Mouse (Mus musculus) heart, embryonic 13.5 days (tissue): ENCODE data around the gene Iqck. TPM values are rescaled to one million over a fixed set of nuclear protein-coding genes. Genes with fewer than 3 reads are reported as not detected.
A peak's percentile ranks its signal among the peaks of the same experiment; 100 is the strongest.

Experiments used
- ATAC-seq: fragments of 200-750 bp; cut with Nextera tagmentation; 2 replicates; pipeline ENCODE4 v1.8.0; 2017; ENCODE audit warnings: moderate TSS enrichment; ENCODE audit not compliant: insufficient number of reproducible peaks, low FRiP score, low TSS enrichment; ENCODE audit errors: extremely low read depth
- H3K27ac ChIP-seq: fragments of 300-500 bp; sonication (generic); replicated peaks from 2 replicates; pipeline ENCODE4 v1.5.1; 2015; ENCODE audit warnings: moderate library complexity, mild to moderate bottlenecking, inconsistent platforms
- H3K27me3 ChIP-seq: fragments of 300-500 bp; sonication (generic); replicated peaks from 2 replicates; pipeline ENCODE4 v1.6.1; 2015; ENCODE audit warnings: mild to moderate bottlenecking, inconsistent platforms
- H3K36me3 ChIP-seq: fragments of 300-500 bp; sonication (generic); 2 replicates; pipeline ENCODE4 v1.6.1; 2015; ENCODE audit warnings: mild to moderate bottlenecking, inconsistent platforms
- H3K4me1 ChIP-seq: fragments of 300-500 bp; sonication (generic); 2 replicates; pipeline ENCODE4 v1.6.1; 2015; ENCODE audit warnings: inconsistent platforms
- H3K4me2 ChIP-seq: fragments of 300-500 bp; sonication (generic); 2 replicates; pipeline ENCODE4 v1.6.1; 2015; ENCODE audit warnings: inconsistent platforms, mild to moderate bottlenecking, moderate library complexity
- H3K4me3 ChIP-seq: fragments of 300-500 bp; sonication (generic); 2 replicates; pipeline ENCODE4 v1.5.1; 2015; ENCODE audit warnings: moderate library complexity, mild to moderate bottlenecking, inconsistent platforms
- H3K9ac ChIP-seq: fragments of 300-500 bp; sonication (generic); 2 replicates; pipeline ENCODE4 v1.6.1; 2015; ENCODE audit warnings: inconsistent platforms, mild to moderate bottlenecking, moderate library complexity
- H3K9me3 ChIP-seq: fragments of 300-500 bp; sonication (generic); 2 replicates; pipeline ENCODE4 v1.6.1; 2016; ENCODE audit warnings: inconsistent platforms
- WGBS: fragments of 180-500 bp; shearing (Covaris S2); methylation state at CpG from one replicate; pipeline ENCODE4 v1.1.7; 2015; ENCODE audit warnings: mixed read lengths; 5-methylcytosine and 5-hydroxymethylcytosine counted together
- polyA plus RNA-seq: library from polyadenylated mRNA; unstranded; fragments of >200 nt; fragmentation: Nextera tagmentation; extraction: Ambion mirVana; gene quantifications from 2 replicates; pipeline ENCODE4 v1.2.1, GENCODE M21; 2015

Gene Iqck
- polyA plus RNA-seq, 1 experiment from 2014 or later: 0.96 TPM

DNA sequence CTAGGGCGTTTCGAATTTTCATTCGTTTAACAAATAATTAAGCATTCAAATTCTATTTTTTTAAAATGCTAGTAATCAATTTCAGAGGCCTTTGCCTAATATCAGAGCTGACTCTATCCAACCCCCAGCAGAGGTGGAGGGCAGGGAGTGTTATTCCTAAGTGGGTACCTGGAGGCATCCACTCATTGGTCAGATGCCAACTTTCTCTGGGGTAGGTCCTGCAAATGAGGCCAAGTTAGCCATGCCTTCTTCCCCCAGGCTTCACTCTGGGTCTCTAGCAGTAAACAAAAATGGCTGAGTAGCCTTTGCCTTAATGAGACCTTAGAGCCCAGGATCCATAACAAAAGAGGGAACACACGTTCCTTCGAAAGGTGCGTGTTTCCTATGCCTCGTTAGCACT is 123.6 kb downstream of the Iqck start:
- WGBS: 75% methylated on average over 7 of the region's 7 CpGs
- H3K36me3 ChIP-seq: peaks cover 31% of the 10 kb centered on the region

DNA sequence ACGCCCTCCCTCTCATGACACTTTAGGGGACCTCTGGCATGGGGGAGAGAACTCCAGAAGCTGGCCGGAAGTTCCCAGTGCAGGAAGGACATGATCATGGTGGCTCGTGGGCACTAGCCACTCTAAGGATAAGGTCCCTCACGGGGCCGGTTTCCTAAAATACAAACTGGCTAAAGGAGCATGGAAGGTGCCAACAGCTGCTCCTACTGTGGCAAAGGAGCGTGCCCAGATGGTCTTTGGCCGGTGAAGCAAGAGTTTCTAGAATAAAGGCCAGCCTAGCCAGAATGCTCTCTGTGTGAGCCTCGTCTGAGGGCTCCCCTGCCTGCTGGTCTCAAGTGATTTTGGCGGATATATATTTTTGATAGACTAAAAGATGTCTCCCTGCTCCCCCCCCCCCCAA is 124.2 kb downstream of the Iqck start:
- H3K27ac ChIP-seq: no peak overlapping the region
- H3K4me1 ChIP-seq: peaks cover 31% of the 10 kb centered on the region
- no peaks in the 10 kb centered on the region for H3K9me3 ChIP-seq
- H3K27me3 ChIP-seq: no peaks in the 10 kb centered on the region
- H3K4me2 ChIP-seq: no peak overlapping the region
- 79% methylated on average over 9 of the region's 9 CpGs for WGBS
- no peak for ATAC-seq
- no peak overlapping the region for H3K9ac ChIP-seq
- H3K4me3 ChIP-seq: no peak overlapping the region
- H3K36me3 ChIP-seq: peaks cover 33% of the 10 kb centered on the region

More for the DNA sequence above, 123.6 kb downstream of the Iqck start:
- no peak overlapping the region for H3K4me3 ChIP-seq
- H3K4me1 ChIP-seq: peaks cover 31% of the 10 kb centered on the region
- H3K9ac ChIP-seq: no peak overlapping the region
- no peak overlapping the region for H3K4me2 ChIP-seq
- H3K9me3 ChIP-seq: no peaks in the 10 kb centered on the region
- no peak for ATAC-seq
- no peak overlapping the region for H3K27ac ChIP-seq
- no peaks in the 10 kb centered on the region for H3K27me3 ChIP-seq

- H3K27ac ChIP-seq: no peak overlapping the region
- H3K4me2 ChIP-seq: no peak overlapping the region
- no peak overlapping the region for H3K4me3 ChIP-seq
- H3K9me3 ChIP-seq: no peaks in the 10 kb centered on the region
- no peaks in the 10 kb centered on the region for H3K27me3 ChIP-seq
- H3K36me3 ChIP-seq: peaks cover 27% of the 10 kb centered on the region
- no peak overlapping the region for H3K9ac ChIP-seq
- WGBS: 62% methylated on average over 4 of the region's 4 CpGs
- ATAC-seq: no peak
- H3K4me1 ChIP-seq: peaks cover 19% of the 10 kb centered on the region
Observed at GRCm38 (mm10) chr7:118981346-118981745, 125.8 kb downstream of the Iqck start.

DNA sequence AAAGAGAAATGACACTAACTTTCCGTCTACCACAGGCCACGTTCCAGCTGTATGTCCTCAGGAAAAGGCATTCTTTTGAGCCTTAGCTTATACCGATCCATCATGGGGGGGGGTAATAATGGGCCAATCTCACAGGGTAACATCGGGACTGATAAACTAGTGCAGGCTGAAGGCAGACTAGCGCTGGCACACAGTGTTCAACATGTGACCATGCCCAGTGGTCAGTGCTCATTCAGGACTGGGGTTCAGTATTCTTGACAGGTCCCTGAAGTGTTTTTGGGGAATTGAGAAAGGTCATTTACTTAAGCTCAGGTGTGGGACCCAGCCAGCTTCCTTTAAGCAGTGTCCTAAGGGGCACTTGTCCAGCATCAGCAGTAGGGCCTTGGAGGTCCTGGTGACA is 126.3 kb downstream of the Iqck start:
- H3K27me3 ChIP-seq: no peaks in the 10 kb centered on the region
- no peak for ATAC-seq
- no peaks in the 10 kb centered on the region for H3K9me3 ChIP-seq
- 84% methylated on average over 5 of the region's 5 CpGs for WGBS
- no peak overlapping the region for H3K9ac ChIP-seq
- H3K27ac ChIP-seq: no peak overlapping the region
- H3K4me1 ChIP-seq: peaks cover 14% of the 10 kb centered on the region
- H3K4me2 ChIP-seq: no peak overlapping the region
- no peak overlapping the region for H3K4me3 ChIP-seq
- H3K36me3 ChIP-seq: peaks cover 27% of the 10 kb centered on the region

DNA sequence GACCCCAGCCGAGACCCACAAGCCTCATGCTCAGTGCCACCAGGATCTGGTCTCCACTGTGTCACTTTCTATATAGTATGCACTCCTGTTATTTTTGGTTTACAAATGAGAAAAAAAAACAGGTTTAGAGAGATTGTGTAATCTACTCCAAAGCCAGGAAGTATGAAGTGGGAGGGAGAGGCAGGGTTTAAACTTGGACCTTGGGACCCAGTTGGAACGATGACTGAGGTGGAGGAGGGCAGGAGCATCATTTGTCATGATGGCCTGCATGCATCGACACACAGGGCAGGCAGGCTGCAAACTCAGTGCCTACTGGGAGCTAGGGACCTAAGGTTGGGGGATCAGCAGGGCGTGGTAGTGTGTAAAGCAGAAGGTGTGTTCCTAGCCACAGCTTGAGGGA is 127.0 kb downstream of the Iqck start:
- H3K4me3 ChIP-seq: no peak overlapping the region
- no peak overlapping the region for H3K9ac ChIP-seq
- peaks cover 6% of the 10 kb centered on the region; the same call in 1 of the 2 replicates for H3K4me1 ChIP-seq
- no peaks in the 10 kb centered on the region for H3K27me3 ChIP-seq
- WGBS: 79% methylated on average over 4 of the region's 4 CpGs
- peaks cover 27% of the 10 kb centered on the region for H3K36me3 ChIP-seq
- H3K9me3 ChIP-seq: no peaks in the 10 kb centered on the region
- no peak overlapping the region for H3K27ac ChIP-seq
- no peak overlapping the region for H3K4me2 ChIP-seq
- ATAC-seq: no peak

DNA sequence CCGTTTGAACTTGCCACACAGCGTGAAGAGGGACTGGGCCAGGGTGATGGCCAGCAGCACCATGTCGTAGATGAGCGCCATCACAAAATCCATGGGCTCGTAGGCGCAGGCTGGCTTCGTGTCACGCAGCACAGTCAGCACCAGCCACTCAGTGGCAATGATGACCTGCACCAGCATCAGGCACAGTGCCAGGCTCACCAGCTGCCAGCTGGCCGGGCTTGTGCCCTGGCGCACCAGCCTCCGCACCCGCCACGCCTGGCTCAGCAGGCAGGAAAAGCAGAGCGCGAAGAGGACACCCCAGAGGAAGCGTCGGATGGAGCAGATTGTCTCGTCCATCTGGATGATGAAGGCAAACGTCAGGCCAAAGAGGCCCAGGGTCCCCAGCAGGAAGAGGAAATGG is 128.4 kb downstream of the Iqck start:
- Histone ChIP-seq H3K4me1 (peaks cover 6% of the 10 kb centered on the region), H3K9ac (no peak overlapping the region), H3K27me3 (no peaks in the 10 kb centered on the region), H3K36me3 (peaks cover 27% of the 10 kb centered on the region), H3K27ac (no peak overlapping the region), H3K9me3 (no peaks in the 10 kb centered on the region), H3K4me3 (no peak overlapping the region), H3K4me2 (no peak overlapping the region)
- ATAC-seq: no peak
- 77% methylated on average over 19 of the region's 19 CpGs for WGBS

DNA sequence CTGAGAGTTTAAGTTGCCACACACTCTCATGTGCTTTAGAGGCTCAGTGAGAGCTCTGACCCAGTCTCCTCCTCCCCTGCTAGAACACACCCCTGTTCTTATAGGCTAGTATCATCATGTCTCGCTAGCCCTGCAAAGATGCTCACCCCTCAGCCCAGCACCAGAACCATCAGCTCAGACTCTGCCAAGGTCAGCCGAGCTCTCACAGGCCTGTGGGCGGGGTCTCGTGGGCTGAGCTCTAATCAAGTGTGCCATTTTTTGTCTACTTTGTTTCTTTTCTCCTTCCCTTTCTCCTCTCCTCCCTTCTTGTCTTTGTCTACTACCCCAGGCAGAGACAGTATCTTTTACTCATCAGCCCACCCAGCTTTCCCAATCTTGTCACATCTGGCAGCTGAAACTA is 130.2 kb downstream of the Iqck start:
- 73% methylated on average over 4 of the region's 4 CpGs for WGBS
- Histone ChIP-seq H3K36me3 (peaks cover 27% of the 10 kb centered on the region), H3K9me3 (no peaks in the 10 kb centered on the region), H3K4me3 (no peak overlapping the region), H3K27ac (no peak overlapping the region), H3K4me2 (no peak overlapping the region), H3K9ac (no peak overlapping the region), H3K4me1 (peaks cover 14% of the 10 kb centered on the region), H3K27me3 (no peaks in the 10 kb centered on the region)
- ATAC-seq: no peak

GRCm38 (mm10) chr7:118986369-118986768 is 130.8 kb downstream of the Iqck start:
- H3K27ac ChIP-seq: no peak overlapping the region
- H3K36me3 ChIP-seq: peaks cover 25% of the 10 kb centered on the region
- no peak overlapping the region for H3K4me3 ChIP-seq
- H3K9ac ChIP-seq: no peak overlapping the region
- H3K9me3 ChIP-seq: no peaks in the 10 kb centered on the region
- no peak overlapping the region for H3K4me2 ChIP-seq
- H3K27me3 ChIP-seq: no peaks in the 10 kb centered on the region
- WGBS: 78% methylated on average over 4 of the region's 4 CpGs
- H3K4me1 ChIP-seq: peaks cover 11% of the 10 kb centered on the region
- ATAC-seq: no peak

DNA sequence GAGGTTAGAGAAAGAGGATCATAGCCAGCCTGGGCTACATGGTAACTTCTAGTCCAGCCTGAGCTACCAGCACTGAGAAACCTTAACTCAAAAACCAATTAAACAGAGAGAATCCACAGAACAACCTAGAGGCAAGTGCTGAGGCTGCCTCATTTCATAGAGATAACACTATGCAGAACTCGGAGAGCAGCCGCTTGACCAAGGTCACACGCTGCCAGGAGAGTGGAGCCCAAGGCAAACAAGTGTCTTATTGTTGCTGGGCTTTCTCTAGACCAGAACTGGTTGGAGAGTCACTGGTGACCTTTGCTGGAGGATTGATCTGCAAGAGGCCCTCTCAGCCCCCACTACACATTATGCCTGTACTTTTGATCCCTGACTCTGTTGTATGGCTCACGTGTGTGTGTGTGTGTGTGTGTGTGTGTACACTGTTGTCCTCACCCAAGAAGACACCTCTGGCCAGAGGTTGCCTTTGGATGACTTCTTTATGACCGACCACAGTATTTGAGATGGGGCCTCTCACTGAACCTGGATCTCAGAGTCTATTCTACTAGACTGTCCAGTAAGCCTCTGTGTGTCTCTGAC is 133.8 kb downstream of the Iqck start:
- H3K27me3 ChIP-seq: peaks cover 11% of the 10 kb centered on the region; the same call in 1 of the 2 replicates
- no peaks in the 10 kb centered on the region for H3K9me3 ChIP-seq
- WGBS: 47% methylated on average over 5 of the region's 5 CpGs
- H3K27ac ChIP-seq: no peak overlapping the region
- peaks cover 35% of the 10 kb centered on the region for H3K4me1 ChIP-seq
- no peak overlapping the region for H3K4me3 ChIP-seq
- peaks cover under 1% of the 10 kb centered on the region; the same call in 1 of the 2 replicates for H3K36me3 ChIP-seq
- H3K4me2 ChIP-seq: no peak overlapping the region
- no peak for ATAC-seq
- no peak overlapping the region for H3K9ac ChIP-seq

DNA sequence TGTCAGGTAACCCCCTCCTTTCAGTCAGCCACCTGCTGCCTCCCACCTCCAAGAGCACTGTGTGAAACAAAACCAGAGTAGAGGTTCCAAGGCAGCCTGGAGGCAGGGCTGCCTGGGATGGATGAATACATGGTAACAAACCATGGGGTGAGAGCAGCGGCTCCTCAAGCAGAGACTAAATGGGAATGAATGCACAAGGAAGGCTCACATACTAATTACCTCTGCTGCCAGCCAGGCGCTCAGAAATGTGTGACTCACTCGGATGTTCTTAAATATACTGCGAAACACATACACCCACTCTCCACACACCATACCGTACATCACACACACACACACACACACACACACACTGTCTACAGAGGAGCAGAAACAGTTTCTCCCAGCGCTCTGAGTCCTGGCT is 134.7 kb downstream of the Iqck start:
- ATAC-seq: no peak
- Histone ChIP-seq H3K9me3 (no peaks in the 10 kb centered on the region), H3K27me3 (peaks cover 13% of the 10 kb centered on the region), H3K27ac (no peak overlapping the region), H3K9ac (no peak overlapping the region), H3K4me3 (no peak overlapping the region), H3K4me1 (peaks cover 40% of the 10 kb centered on the region), H3K4me2 (no peak overlapping the region), H3K36me3 (no peaks in the 10 kb centered on the region)
- WGBS: 86% methylated on average over 6 of the region's 6 CpGs

- Histone ChIP-seq H3K4me3 (no peak overlapping the region), H3K9me3 (no peaks in the 10 kb centered on the region), H3K4me1 (peaks cover 48% of the 10 kb centered on the region), H3K27ac (no peak overlapping the region), H3K27me3 (peaks cover 19% of the 10 kb centered on the region), H3K4me2 (no peak overlapping the region), H3K36me3 (no peaks in the 10 kb centered on the region), H3K9ac (no peak overlapping the region)
- 59% methylated on average over 4 of the region's 4 CpGs for WGBS
- no peak for ATAC-seq
Observed at GRCm38 (mm10) chr7:118991341-118991884, 135.9 kb downstream of the Iqck start.

- ATAC-seq: no peak
- 55% methylated on average over 6 of the region's 6 CpGs for WGBS
- H3K4me2 ChIP-seq: peak overlapping the region; percentile 95; the same call in 1 of the 2 replicates
Observed at GRCm38 (mm10) chr7:118992080-118992560, 136.6 kb downstream of the Iqck start.

More at GRCm38 (mm10) chr7:118992080-118992560, 136.6 kb downstream of the Iqck start:
- Histone ChIP-seq H3K36me3 (no peaks in the 10 kb centered on the region), H3K27ac (no peak overlapping the region), H3K9ac (no peak overlapping the region), H3K4me3 (no peak overlapping the region), H3K4me1 (peaks cover 48% of the 10 kb centered on the region), H3K9me3 (no peaks in the 10 kb centered on the region), H3K27me3 (peaks cover 19% of the 10 kb centered on the region)
